Mouse (Mus musculus) gastrocnemius, adult 2 months (tissue): ENCODE measurements around the gene Ube2q1. TPM values are rescaled to one million over a fixed set of nuclear protein-coding genes. Genes with fewer than 3 reads are reported as not detected.

Experiments
- DNase-seq: peaks from one replicate; pipeline ENCODE4 v3.0.0; 2022
- H3K27ac ChIP-seq: fragments of 200-600 bp; 2 replicates; pipeline ENCODE4 v1.8.1; 2022; ENCODE audit warnings: mild to moderate bottlenecking
- H3K4me3 ChIP-seq: fragments of 200-600 bp; 2 replicates; pipeline ENCODE4 v1.8.1; 2022; ENCODE audit warnings: mild to moderate bottlenecking, moderate library complexity
- CTCF ChIP-seq: fragments of 200-600 bp; IDR thresholded peaks from 2 replicates; pipeline ENCODE4 v1.8.1; 2022; ENCODE audit warnings: antibody characterized with exemption, mild to moderate bottlenecking, moderate library complexity
- intact Hi-C: fragments of 180-260 bp; cut with DNase I; formaldehyde crosslinking; loops from one replicate; pipeline ENCODE4 v1.15.1; 2025
- total RNA-seq, 2 experiments: library from RNA; stranded (reverse); gene quantifications; 2 replicates each; pipeline ENCODE4 v1.2.3; 2021

The Ube2q1 gene
- total RNA-seq, 2 experiments from 2014 or later, result 14.2 to 15.9 TPM

DNA sequence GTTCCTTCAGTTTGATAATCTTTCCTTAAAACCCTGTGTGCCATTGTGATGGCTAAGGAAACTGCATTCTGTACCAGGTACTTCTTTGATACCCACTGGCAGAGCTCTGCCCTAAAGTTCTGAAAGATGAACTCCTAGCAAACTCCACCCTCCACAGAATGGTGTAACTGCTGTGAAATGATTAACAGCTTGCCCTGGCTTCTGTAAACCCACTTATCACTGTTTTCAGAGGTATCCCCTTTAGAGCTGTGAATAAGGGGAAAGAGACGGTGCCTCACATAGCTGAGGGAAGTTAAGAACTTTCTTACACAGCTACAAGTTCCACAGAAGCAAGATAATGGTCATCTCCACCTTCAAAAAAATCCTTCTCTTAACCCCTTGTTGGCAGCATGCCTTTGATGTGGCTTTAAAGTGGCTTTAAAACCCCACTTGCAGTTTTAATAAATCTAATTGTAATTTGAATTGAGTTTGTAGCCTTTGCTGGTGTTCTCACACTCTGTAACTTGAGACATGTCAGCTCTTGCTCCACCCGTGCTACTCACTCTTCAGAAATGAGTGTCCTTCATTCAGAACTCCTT is 2.9 kb upstream of the Ube2q1 start:
- no peak overlapping the region for H3K4me3 ChIP-seq
- no peak for TF ChIP-seq CTCF
- intact Hi-C loops, result loop anchor here (10.0 kb wide), 2 partner anchors 256 to 304 kb away; partner anchors contain the start of gene Tpm3
- H3K27ac ChIP-seq, result no peak overlapping the region
- DNase-seq, result no peak

DNA sequence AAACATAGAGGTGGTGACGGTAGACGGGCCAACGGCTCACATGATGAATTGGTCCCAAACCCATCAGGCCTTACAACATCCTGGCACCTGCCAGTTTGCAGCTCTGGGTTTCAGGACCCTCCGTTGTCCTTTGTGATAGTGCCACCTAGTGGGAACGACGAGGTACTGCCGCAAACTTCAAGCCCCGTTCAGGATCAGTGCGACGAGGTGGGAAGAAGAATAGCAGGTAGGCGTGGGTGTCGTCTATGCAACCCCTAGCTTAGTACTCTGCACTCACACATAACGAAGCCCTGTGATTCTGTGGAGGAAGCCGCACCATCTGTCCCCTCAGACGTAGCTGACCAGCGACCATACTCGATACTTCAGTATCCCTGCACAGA is 838 bp upstream of the Ube2q1 start:
- intact Hi-C loops, result loop anchor here (2.0 to 10.0 kb wide), 4 partner anchors 42 to 302 kb away; partner anchors contain the start of genes Adar and Tpm3
- peak overlapping the region; percentile 98 for H3K27ac ChIP-seq
- DNase-seq, result peak; percentile 78

DNA sequence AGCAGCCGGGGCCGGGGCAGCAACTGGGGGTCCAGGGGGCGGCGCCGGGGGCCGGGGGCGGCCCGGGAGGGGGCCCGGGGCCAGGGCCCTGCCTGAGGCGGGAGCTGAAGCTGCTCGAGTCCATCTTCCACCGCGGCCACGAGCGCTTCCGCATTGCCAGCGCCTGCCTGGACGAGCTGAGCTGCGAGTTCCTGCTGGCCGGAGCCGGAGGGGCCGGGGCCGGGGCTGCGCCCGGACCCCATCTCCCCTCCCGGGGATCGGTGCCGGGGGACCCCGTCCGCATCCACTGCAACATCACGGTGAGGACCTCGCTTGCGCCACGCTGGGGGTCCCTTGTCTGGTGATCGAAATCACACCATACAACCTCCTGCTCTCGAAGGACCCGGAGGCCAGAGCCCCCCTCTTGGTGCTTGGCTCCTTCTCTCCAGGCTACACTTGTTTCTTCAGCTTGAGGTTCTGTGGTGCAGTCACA is 360 bp downstream of the Ube2q1 start:
- intact Hi-C loops, result loop anchor here (2.0 to 10.0 kb wide), 4 partner anchors 43 to 301 kb away; partner anchors contain the start of genes Adar and Tpm3
- DNase-seq, result peak; percentile 66
- Histone ChIP-seq H3K27ac (peak overlapping the region; percentile 98), H3K4me3 (peak overlapping the region; percentile 84)
- no peak for TF ChIP-seq CTCF

More for the DNA sequence above, 838 bp upstream of the Ube2q1 start:
- H3K4me3 ChIP-seq, result peak overlapping the region; percentile 84
- peak; percentile 93 for TF ChIP-seq CTCF

DNA sequence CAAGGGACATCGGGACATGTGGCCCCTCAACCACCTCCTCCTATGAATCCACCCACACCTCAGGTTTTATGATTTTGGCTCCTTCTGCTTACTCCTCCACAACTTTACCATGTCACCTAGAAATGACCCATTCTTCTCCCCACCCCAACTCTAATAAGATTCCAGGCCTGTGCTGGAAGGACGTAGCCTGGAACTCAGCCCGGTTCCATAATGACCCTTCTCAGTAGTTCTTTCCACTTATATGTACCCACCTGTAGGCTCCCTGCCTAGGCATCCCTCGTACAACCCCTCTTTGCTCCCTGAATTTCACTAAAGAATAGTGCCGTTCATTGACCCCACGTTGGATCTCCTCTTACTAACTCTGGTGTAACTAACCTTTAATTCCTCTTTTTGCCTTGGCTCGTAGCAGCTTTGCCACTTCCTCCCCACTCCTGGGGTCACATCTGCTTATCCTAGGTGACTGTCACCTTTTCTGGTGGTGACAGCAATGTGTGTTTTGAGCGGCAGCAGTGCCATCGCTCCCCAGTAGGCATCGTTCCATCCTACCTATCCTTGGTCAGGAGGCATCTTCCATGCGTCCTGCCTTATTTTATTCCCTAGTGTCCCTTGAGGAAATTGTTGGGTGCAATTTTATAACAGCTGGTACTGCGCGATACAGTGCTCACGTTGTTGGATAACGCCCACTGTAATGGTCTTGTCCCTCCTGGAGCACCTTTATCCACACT is 982 bp downstream of the Ube2q1 start:
- peak overlapping the region; percentile 84 for H3K4me3 ChIP-seq
- no peak for TF ChIP-seq CTCF
- H3K27ac ChIP-seq, result peak overlapping the region; percentile 98
- intact Hi-C loops, result loop anchor here (10.0 kb wide), 2 partner anchors 260 to 300 kb away; partner anchors contain the start of gene Tpm3
- no peak for DNase-seq

DNA sequence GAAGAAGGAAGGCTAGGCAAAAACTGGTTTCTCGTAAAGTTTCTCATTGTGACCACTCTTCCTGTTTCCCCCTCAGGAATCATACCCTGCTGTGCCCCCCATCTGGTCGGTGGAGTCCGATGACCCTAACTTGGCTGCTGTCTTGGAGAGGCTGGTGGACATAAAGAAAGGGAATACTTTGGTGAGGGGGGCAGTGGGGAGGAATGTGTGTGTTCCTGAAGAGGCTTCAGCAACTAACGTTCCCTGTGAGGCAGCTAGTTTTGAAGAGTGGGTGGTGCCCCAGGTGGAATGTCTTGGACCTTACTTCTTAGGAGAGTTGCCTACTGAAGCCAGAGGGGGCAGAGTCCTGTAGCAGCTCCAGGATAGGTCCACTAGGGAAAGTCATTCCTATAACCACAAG is 2.6 kb downstream of the Ube2q1 start:
- TF ChIP-seq CTCF, result no peak
- Histone ChIP-seq H3K4me3 (no peak overlapping the region), H3K27ac (no peak overlapping the region)
- no peak for DNase-seq
- intact Hi-C loops, result loop anchor here (10.0 kb wide), 2 partner anchors 261 to 299 kb away; partner anchors contain the start of gene Tpm3

DNA sequence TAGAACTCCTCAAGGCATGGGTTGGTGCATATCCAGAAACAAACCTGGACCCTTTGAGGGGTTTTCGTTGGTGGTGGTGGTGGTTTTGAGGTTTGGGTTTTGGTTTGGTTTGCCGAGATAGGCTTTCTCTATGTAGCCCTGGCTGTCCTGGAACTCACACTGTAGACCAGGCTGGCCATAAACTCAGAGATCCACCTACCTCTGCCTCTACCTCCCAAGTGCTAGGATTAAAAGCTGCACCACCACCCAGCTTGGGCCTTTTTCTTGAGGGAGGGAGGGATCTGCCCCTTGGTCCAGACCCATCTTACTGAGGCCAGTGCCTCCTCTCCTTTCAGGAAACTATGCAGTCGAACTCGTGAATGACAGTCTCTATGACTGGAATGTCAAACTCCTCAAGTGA is 6.7 kb downstream of the Ube2q1 start:
- intact Hi-C loops, result no loop called here
- TF ChIP-seq CTCF, result no peak
- no peak overlapping the region for H3K27ac ChIP-seq
- DNase-seq, result no peak
- H3K4me3 ChIP-seq, result no peak overlapping the region

DNA sequence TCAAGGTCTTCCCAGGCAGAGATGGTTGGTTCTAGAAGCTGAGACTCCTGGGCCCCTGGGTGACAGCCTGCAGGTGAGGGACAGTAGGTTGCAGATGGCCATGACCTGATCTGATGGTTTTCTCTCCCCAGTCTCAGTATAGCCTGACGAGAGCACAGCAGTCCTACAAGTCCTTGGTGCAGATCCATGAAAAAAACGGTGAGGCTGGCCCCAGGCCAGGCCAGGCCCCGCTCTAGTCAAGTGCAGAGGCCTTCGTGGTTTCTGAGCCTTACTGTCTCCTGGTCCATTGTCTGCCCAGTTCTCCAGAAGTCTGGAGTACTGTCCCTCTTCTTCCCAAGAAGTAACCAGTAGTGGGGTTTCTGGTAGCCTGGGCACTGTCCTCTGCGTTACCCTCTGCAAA is 8.2 kb downstream of the Ube2q1 start:
- TF ChIP-seq CTCF, result no peak
- Histone ChIP-seq H3K4me3 (no peak overlapping the region), H3K27ac (no peak overlapping the region)
- intact Hi-C loops, result no loop called here
- no peak for DNase-seq

DNA sequence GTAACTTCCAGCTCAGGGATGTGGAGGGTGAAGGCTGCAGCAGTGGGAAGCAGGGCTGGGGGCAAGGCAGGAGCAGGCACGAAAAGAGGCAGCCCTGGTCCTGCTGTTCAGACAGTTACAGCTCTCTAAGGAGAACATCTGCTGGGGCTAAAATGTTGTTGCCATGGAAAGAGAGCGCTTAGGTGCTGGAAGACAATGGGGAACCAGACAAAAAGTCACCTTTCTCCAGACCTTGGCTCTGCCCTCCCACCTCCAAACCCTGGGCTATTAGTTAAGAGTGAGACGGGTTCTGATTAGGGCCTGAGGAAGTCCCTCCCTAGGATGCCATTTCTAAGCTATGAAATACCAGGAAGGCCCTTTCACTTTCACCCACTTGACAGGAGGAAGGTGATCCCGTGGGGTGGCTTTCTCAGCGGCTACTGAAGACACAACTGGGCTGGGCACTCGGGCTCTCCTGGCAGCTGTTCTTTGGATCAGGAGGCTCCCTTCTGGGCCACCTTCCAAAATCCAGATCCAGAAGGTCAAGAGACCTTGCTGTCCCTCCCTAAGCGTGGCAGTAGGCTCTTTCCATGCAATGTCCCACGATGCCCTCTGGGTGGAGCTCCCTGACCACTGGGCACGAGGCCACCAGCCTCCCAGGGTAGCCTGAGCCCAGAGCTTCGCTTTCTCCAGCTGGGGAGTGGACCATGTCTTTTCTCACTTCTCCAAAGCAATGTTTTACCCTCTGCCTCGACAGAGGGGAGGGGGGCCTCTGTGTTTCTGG is 11.8 kb downstream of the Ube2q1 start:
- peak overlapping the region; percentile 87 for H3K27ac ChIP-seq
- intact Hi-C loops, result loop anchor here (1.0 kb wide), 1 partner anchor 72 kb away; no protein-coding TSS in a partner anchor
- H3K4me3 ChIP-seq, result peak overlapping the region; percentile 56
- peak; percentile 93 for DNase-seq
- peak; percentile 88 for TF ChIP-seq CTCF

DNA sequence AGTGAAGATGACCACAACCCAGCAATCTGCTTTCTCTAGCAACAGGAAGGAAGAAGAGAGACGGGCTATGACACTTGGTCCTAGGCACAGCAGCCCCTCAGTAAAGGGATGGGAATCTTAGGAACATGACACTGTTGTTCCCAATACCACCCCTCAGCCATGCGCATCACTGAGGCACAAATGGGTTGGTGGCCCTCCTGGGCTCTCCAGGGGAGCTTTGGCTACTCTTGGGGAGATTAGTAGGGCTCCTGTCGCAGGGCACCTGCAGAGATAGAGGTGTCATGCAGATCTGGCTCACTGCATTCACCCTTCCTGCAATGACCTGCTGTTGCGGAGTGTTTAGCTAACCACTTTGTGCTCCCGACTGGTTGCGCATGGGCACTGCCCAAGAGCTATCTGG is 12.9 kb downstream of the Ube2q1 start:
- intact Hi-C loops, result no loop called here
- TF ChIP-seq CTCF, result no peak
- Histone ChIP-seq H3K27ac (no peak overlapping the region), H3K4me3 (no peak overlapping the region)
- DNase-seq, result no peak

DNA sequence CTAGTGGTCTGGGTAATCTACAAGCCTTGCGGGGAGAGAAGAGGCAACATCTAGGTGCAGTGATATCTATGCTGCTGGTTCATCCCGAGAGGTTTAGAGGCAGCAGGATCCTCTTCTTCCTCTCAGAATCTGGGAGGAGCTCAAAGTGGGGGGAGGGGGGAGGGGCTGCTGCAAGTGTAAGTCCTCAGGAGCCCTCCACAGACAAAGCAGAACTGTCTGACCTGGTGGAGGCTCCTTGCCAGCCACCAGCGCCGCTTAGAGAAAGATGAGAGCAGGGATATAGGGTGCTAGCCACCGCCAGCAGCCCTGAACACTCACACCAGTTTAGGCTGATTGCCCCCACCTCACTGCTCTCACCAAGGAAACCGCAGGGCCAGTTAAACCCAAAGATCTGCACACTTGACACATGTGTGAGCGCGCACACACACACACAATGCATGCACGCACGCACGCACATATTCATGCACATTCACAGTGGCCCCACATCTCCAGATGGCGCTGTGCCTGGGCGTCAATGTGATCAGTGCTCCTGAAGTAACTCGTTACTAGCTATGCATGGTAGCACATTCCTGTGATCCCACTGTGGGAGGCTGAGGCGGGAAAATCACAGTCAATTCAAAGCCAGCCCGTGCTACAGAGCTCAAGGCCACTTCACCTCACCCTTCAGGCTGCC is 15.4 kb downstream of the Ube2q1 start:
- Histone ChIP-seq H3K27ac (no peak overlapping the region), H3K4me3 (no peak overlapping the region)
- intact Hi-C loops, result no loop called here
- no peak for TF ChIP-seq CTCF
- no peak for DNase-seq

DNA sequence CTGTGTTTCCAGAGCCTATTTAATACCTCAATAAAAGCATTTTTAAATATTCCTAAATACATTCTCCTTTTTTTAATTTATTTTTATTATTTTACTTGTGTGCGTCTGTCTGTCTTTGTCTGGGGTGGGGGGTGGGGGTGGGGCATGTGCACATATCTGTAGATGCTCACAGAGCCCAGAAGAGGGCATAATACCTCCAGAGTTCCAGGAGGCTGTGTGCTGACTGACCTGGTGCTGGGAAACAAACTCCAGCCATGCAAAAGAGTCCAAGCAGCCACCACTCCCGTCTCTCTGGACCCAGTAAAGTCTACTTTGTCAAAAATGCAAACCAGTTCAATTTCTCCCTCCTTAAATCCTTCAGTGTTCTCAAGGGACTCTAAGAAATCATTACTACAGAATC is 21.2 kb downstream of the Ube2q1 start:
- Histone ChIP-seq H3K4me3 (no peak overlapping the region), H3K27ac (no peak overlapping the region)
- intact Hi-C loops, result no loop called here
- no peak for TF ChIP-seq CTCF
- DNase-seq, result no peak

DNA sequence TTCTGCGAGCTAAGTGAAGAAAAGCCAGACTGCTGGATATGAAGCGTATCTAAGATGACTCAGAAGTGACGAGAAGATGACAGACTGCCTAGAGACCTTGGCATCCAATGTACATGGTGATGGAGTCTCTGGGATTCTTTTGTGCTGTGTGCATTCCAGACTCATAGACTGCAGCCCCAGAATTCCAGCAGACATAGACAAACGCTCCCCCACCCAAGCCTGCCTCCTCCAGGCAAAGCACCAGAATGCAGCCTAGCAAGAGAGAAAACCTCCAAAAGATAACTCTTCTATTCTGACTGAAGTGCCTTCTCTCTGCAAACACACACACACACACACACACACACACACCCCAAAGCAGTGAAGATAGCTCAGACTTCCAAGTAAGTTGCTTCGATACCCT is 22.3 kb downstream of the Ube2q1 start:
- Histone ChIP-seq H3K4me3 (no peak overlapping the region), H3K27ac (0 out of 2 replicates have a peak overlapping the region, but pooled peaks have one; percentile 20)
- intact Hi-C loops, result no loop called here
- TF ChIP-seq CTCF, result no peak
- no peak for DNase-seq
